Mouse (Mus musculus): ENCODE measurements at regions not wholly inside any gene's neighbourhood (a gene's known extent, or its start where the extent isn't known, plus 50 kb on each side); places are given as distances from the start of the nearest gene placed in this dataset.

- DNase-seq (ENCODE audit: low spot score), result no peak
- intact Hi-C loops (cut with DNase I), result no loop called here
These were observed 120.1 kb downstream of the Cmpk2 start for GRCm38 (mm10) chr12:26589091-26589490.

GRCm38 (mm10) chr12:26577438-26577837 lies 108.4 kb downstream of the Cmpk2 start:
- intact Hi-C loops (cut with DNase I), result no loop called here
- DNase-seq (ENCODE audit: low spot score), result no peak

GRCm38 (mm10) chr12:26571602-26572001 lies 102.6 kb downstream of the Cmpk2 start:
- intact Hi-C loops (cut with DNase I), result no loop called here
- no peak for DNase-seq (ENCODE audit: low spot score)

GRCm38 (mm10) chr12:26567435-26567834 lies 98.4 kb downstream of the Cmpk2 start:
- intact Hi-C loops (cut with DNase I), result no loop called here

GRCm38 (mm10) chr12:26562858-26563257 lies 93.9 kb downstream of the Cmpk2 start:
- no peak for DNase-seq (ENCODE audit: low spot score)
- intact Hi-C loops (cut with DNase I), result no loop called here

More at GRCm38 (mm10) chr12:26567435-26567834, 98.4 kb downstream of the Cmpk2 start:
- DNase-seq (ENCODE audit: low spot score), result no peak

GRCm38 (mm10) chr12:26559560-26559959 lies 90.6 kb downstream of the Cmpk2 start:
- no peak for DNase-seq (ENCODE audit: low spot score)
- intact Hi-C loops (cut with DNase I), result no loop called here

GRCm38 (mm10) chr12:26557411-26557810 lies 88.4 kb downstream of the Cmpk2 start:
- DNase-seq (ENCODE audit: low spot score), result no peak
- intact Hi-C loops (cut with DNase I), result no loop called here

- no peak for DNase-seq (ENCODE audit: low spot score)
- intact Hi-C loops (cut with DNase I), result no loop called here
These were observed 82.3 kb downstream of the Cmpk2 start for GRCm38 (mm10) chr12:26551168-26551926.

GRCm38 (mm10) chr12:26547466-26547865 lies 78.5 kb downstream of the Cmpk2 start:
- DNase-seq (ENCODE audit: low spot score), result no peak
- intact Hi-C loops (cut with DNase I), result no loop called here

- DNase-seq (ENCODE audit: low spot score), result no peak
These were observed 77.4 kb downstream of the Cmpk2 start for GRCm38 (mm10) chr12:26546361-26546760.

GRCm38 (mm10) chr12:26543463-26543862 lies 74.5 kb downstream of the Cmpk2 start:
- no peak for DNase-seq (ENCODE audit: low spot score)
- intact Hi-C loops (cut with DNase I), result no loop called here

More at GRCm38 (mm10) chr12:26546361-26546760, 77.4 kb downstream of the Cmpk2 start:
- intact Hi-C loops (cut with DNase I), result no loop called here

- intact Hi-C loops (cut with DNase I), result no loop called here
- no peak for DNase-seq (ENCODE audit: low spot score)
These were observed 73.4 kb downstream of the Cmpk2 start for GRCm38 (mm10) chr12:26542451-26542850.

GRCm38 (mm10) chr12:26535261-26535890 lies 66.4 kb downstream of the Cmpk2 start:
- DNase-seq (ENCODE audit: low spot score), result no peak
- intact Hi-C loops (cut with DNase I), result no loop called here

- intact Hi-C loops (cut with DNase I), result no loop called here
- DNase-seq (ENCODE audit: low spot score), result no peak
These were observed 65.5 kb downstream of the Cmpk2 start for GRCm38 (mm10) chr12:26534229-26535105.

GRCm38 (mm10) chr12:26533641-26534151 lies 64.7 kb downstream of the Cmpk2 start:
- intact Hi-C loops (cut with DNase I), result loop anchor here (1.0 kb wide), 1 partner anchor 1899 kb away; no protein-coding TSS in a partner anchor
- DNase-seq (ENCODE audit: low spot score), result no peak

- intact Hi-C loops (cut with DNase I), result loop anchor here (1.0 kb wide), 1 partner anchor 1899 kb away; no protein-coding TSS in a partner anchor
These were observed 64.0 kb downstream of the Cmpk2 start for GRCm38 (mm10) chr12:26532823-26533640.

GRCm38 (mm10) chr12:26532076-26532475 lies 63.1 kb downstream of the Cmpk2 start:
- DNase-seq (ENCODE audit: low spot score), result no peak
- intact Hi-C loops (cut with DNase I), result no loop called here

More at GRCm38 (mm10) chr12:26532823-26533640, 64.0 kb downstream of the Cmpk2 start:
- no peak for DNase-seq (ENCODE audit: low spot score)
